Mouse (Mus musculus): ENCODE results near the gene Ackr3. TPM values are rescaled to one million over a fixed set of nuclear protein-coding genes. Genes with fewer than 3 reads are reported as not detected.

The Ackr3 gene
- polyA plus RNA-seq (2014; fragmentation: Nextera tagmentation; extraction: Ambion mirVana) = 28.4 and 29.4 TPM in 2 replicates

- no peaks in the 10 kb centered on the region for H3K36me3 ChIP-seq (ENCODE audit: control insufficient read depth, insufficient read depth, low read length)
- H3K27me3 ChIP-seq (ENCODE audit: control insufficient read depth, insufficient read depth, low read length) = no peaks in the 10 kb centered on the region
- peak within 1 kb of the TSS; percentile 67 for H3K4me3 ChIP-seq (ENCODE audit: low read depth, low read length)
- H3K9me3 ChIP-seq (ENCODE audit: control insufficient read depth, low read length) = no peaks in the 10 kb centered on the region
- H3K4me2 ChIP-seq = peak within 1 kb of the TSS; percentile 68
- peak within 1 kb of the TSS; percentile 86 for H3K9ac ChIP-seq (ENCODE audit: low read length)
- 2% methylated on average over 19 of the region's 19 CpGs for WGBS
- DNase-seq (ENCODE audit: low spot score, missing footprints) (peak; percentile 98), ATAC-seq (ENCODE audit: low FRiP score) (peak; percentile 75)
- peak within 1 kb of the TSS; percentile 90 for H3K27ac ChIP-seq (ENCODE audit: low read depth, low read length)
- peaks cover 52% of the 10 kb centered on the region for H3K4me1 ChIP-seq (ENCODE audit: control insufficient read depth, insufficient read depth, low read length)
These were observed at the start of gene Ackr3 for GRCm38 (mm10) chr1:90203783-90204690. Gene Ackr3, plus strand, starts transcription at chr1:90203980.

- no peaks in the 10 kb centered on the region for H3K9me3 ChIP-seq (ENCODE audit: control insufficient read depth, low read length)
- ATAC-seq (ENCODE audit: low FRiP score) (no peak), DNase-seq (ENCODE audit: low spot score, missing footprints) (no peak)
- H3K36me3 ChIP-seq (ENCODE audit: control insufficient read depth, insufficient read depth, low read length) = no peaks in the 10 kb centered on the region
- no peak overlapping the region for H3K27ac ChIP-seq (ENCODE audit: low read depth, low read length)
- H3K4me3 ChIP-seq (ENCODE audit: low read depth, low read length) = no peak overlapping the region
- 81% methylated on average over 7 of the region's 7 CpGs for WGBS
- H3K9ac ChIP-seq (ENCODE audit: low read length) = no peak overlapping the region
- no peaks in the 10 kb centered on the region; the same call in 1 of the 2 replicates for H3K27me3 ChIP-seq (ENCODE audit: control insufficient read depth, insufficient read depth, low read length)
- no peak overlapping the region for H3K4me2 ChIP-seq
- H3K4me1 ChIP-seq (ENCODE audit: control insufficient read depth, insufficient read depth, low read length) = peaks cover 10% of the 10 kb centered on the region; the same call in 1 of the 2 replicates
These were observed 47.2 kb upstream of the Ackr3 start for GRCm38 (mm10) chr1:90156589-90156988.

- no peaks in the 10 kb centered on the region for H3K27me3 ChIP-seq (ENCODE audit: control insufficient read depth, insufficient read depth, low read length)
- WGBS = 39% methylated on average over 13 of the region's 13 CpGs
- no peak for ATAC-seq (ENCODE audit: low FRiP score)
- no peaks in the 10 kb centered on the region for H3K9me3 ChIP-seq (ENCODE audit: control insufficient read depth, low read length)
- H3K4me3 ChIP-seq (ENCODE audit: low read depth, low read length) = no peak overlapping the region
- H3K4me2 ChIP-seq = no peak overlapping the region
- H3K36me3 ChIP-seq (ENCODE audit: control insufficient read depth, insufficient read depth, low read length) = no peaks in the 10 kb centered on the region
- no peaks in the 10 kb centered on the region; the same call in 1 of the 2 replicates for H3K4me1 ChIP-seq (ENCODE audit: control insufficient read depth, insufficient read depth, low read length)
- H3K9ac ChIP-seq (ENCODE audit: low read length) = no peak overlapping the region
- DNase-seq (ENCODE audit: low spot score, missing footprints) = no peak
- H3K27ac ChIP-seq (ENCODE audit: low read depth, low read length) = no peak overlapping the region
These were observed 43.9 kb upstream of the Ackr3 start for GRCm38 (mm10) chr1:90159927-90160326.

GRCm38 (mm10) chr1:90161623-90162022, 42.2 kb upstream of the Ackr3 start:
- H3K4me1 ChIP-seq (ENCODE audit: control insufficient read depth, insufficient read depth, low read length) = no peaks in the 10 kb centered on the region; the same call in 1 of the 2 replicates
- H3K4me3 ChIP-seq (ENCODE audit: low read depth, low read length) = no peak overlapping the region
- no peak overlapping the region for H3K4me2 ChIP-seq
- no peak for ATAC-seq (ENCODE audit: low FRiP score)
- no peaks in the 10 kb centered on the region for H3K27me3 ChIP-seq (ENCODE audit: control insufficient read depth, insufficient read depth, low read length)
- H3K9ac ChIP-seq (ENCODE audit: low read length) = no peak overlapping the region
- no peak for DNase-seq (ENCODE audit: low spot score, missing footprints)
- 87% methylated on average over 6 of the region's 6 CpGs for WGBS
- no peaks in the 10 kb centered on the region for H3K9me3 ChIP-seq (ENCODE audit: control insufficient read depth, low read length)
- H3K36me3 ChIP-seq (ENCODE audit: control insufficient read depth, insufficient read depth, low read length) = no peaks in the 10 kb centered on the region
- H3K27ac ChIP-seq (ENCODE audit: low read depth, low read length) = no peak overlapping the region

GRCm38 (mm10) chr1:90162379-90162857, 41.4 kb upstream of the Ackr3 start:
- H3K9me3 ChIP-seq (ENCODE audit: control insufficient read depth, low read length) = no peaks in the 10 kb centered on the region
- H3K4me3 ChIP-seq (ENCODE audit: low read depth, low read length) = no peak overlapping the region
- no peak overlapping the region for H3K4me2 ChIP-seq
- no peak overlapping the region for H3K9ac ChIP-seq (ENCODE audit: low read length)
- 64% methylated on average over 13 of the region's 13 CpGs for WGBS
- no peak for ATAC-seq (ENCODE audit: low FRiP score)
- no peak overlapping the region; the same call in 1 of the 2 replicates for H3K27ac ChIP-seq (ENCODE audit: low read depth, low read length)
- H3K36me3 ChIP-seq (ENCODE audit: control insufficient read depth, insufficient read depth, low read length) = no peaks in the 10 kb centered on the region
- DNase-seq (ENCODE audit: low spot score, missing footprints) = no peak
- H3K4me1 ChIP-seq (ENCODE audit: control insufficient read depth, insufficient read depth, low read length) = no peaks in the 10 kb centered on the region; the same call in 1 of the 2 replicates
- no peaks in the 10 kb centered on the region for H3K27me3 ChIP-seq (ENCODE audit: control insufficient read depth, insufficient read depth, low read length)

- no peak for ATAC-seq (ENCODE audit: low FRiP score)
- Histone ChIP-seq H3K27ac (ENCODE audit: low read depth, low read length) (no peak overlapping the region), H3K9ac (ENCODE audit: low read length) (no peak overlapping the region), H3K36me3 (ENCODE audit: control insufficient read depth, insufficient read depth, low read length) (no peaks in the 10 kb centered on the region), H3K27me3 (ENCODE audit: control insufficient read depth, insufficient read depth, low read length) (no peaks in the 10 kb centered on the region), H3K4me2 (no peak overlapping the region), H3K4me3 (ENCODE audit: low read depth, low read length) (no peak overlapping the region), H3K4me1 (ENCODE audit: control insufficient read depth, insufficient read depth, low read length) (no peaks in the 10 kb centered on the region; the same call in 1 of the 2 replicates), H3K9me3 (ENCODE audit: control insufficient read depth, low read length) (no peaks in the 10 kb centered on the region)
- no peak for DNase-seq (ENCODE audit: low spot score, missing footprints)
- 82% methylated on average over 7 of the region's 7 CpGs for WGBS
These were observed 40.6 kb upstream of the Ackr3 start for GRCm38 (mm10) chr1:90163161-90163560.

- H3K4me1 ChIP-seq (ENCODE audit: control insufficient read depth, insufficient read depth, low read length) = no peaks in the 10 kb centered on the region; the same call in 1 of the 2 replicates
- H3K9me3 ChIP-seq (ENCODE audit: control insufficient read depth, low read length) = no peaks in the 10 kb centered on the region
- no peak overlapping the region for H3K4me3 ChIP-seq (ENCODE audit: low read depth, low read length)
- DNase-seq (ENCODE audit: low spot score, missing footprints) (no peak), ATAC-seq (ENCODE audit: low FRiP score) (no peak)
- no peak overlapping the region for H3K27ac ChIP-seq (ENCODE audit: low read depth, low read length)
- 44% methylated on average over 3 of the region's 3 CpGs for WGBS
- H3K36me3 ChIP-seq (ENCODE audit: control insufficient read depth, insufficient read depth, low read length) = no peaks in the 10 kb centered on the region
- no peak overlapping the region for H3K9ac ChIP-seq (ENCODE audit: low read length)
- H3K4me2 ChIP-seq = no peak overlapping the region
- no peaks in the 10 kb centered on the region for H3K27me3 ChIP-seq (ENCODE audit: control insufficient read depth, insufficient read depth, low read length)
These were observed 39.5 kb upstream of the Ackr3 start for GRCm38 (mm10) chr1:90164319-90164718.

GRCm38 (mm10) chr1:90174338-90174737, 29.4 kb upstream of the Ackr3 start:
- H3K4me1 ChIP-seq (ENCODE audit: control insufficient read depth, insufficient read depth, low read length) = no peaks in the 10 kb centered on the region
- no peak for DNase-seq (ENCODE audit: low spot score, missing footprints)
- 61% methylated on average over 8 of the region's 8 CpGs for WGBS
- no peak overlapping the region for H3K9ac ChIP-seq (ENCODE audit: low read length)
- no peaks in the 10 kb centered on the region for H3K9me3 ChIP-seq (ENCODE audit: control insufficient read depth, low read length)
- H3K4me3 ChIP-seq (ENCODE audit: low read depth, low read length) = no peak overlapping the region
- no peaks in the 10 kb centered on the region for H3K27me3 ChIP-seq (ENCODE audit: control insufficient read depth, insufficient read depth, low read length)
- no peaks in the 10 kb centered on the region for H3K36me3 ChIP-seq (ENCODE audit: control insufficient read depth, insufficient read depth, low read length)
- H3K27ac ChIP-seq (ENCODE audit: low read depth, low read length) = no peak overlapping the region
- ATAC-seq (ENCODE audit: low FRiP score) = no peak
- H3K4me2 ChIP-seq = no peak overlapping the region

GRCm38 (mm10) chr1:90176223-90176622, 27.6 kb upstream of the Ackr3 start:
- no peak overlapping the region for H3K27ac ChIP-seq (ENCODE audit: low read depth, low read length)
- H3K36me3 ChIP-seq (ENCODE audit: control insufficient read depth, insufficient read depth, low read length) = no peaks in the 10 kb centered on the region
- no peak overlapping the region for H3K4me3 ChIP-seq (ENCODE audit: low read depth, low read length)
- no peaks in the 10 kb centered on the region for H3K4me1 ChIP-seq (ENCODE audit: control insufficient read depth, insufficient read depth, low read length)
- H3K27me3 ChIP-seq (ENCODE audit: control insufficient read depth, insufficient read depth, low read length) = no peaks in the 10 kb centered on the region
- 81% methylated on average over 7 of the region's 7 CpGs for WGBS
- H3K9ac ChIP-seq (ENCODE audit: low read length) = no peak overlapping the region
- no peak for ATAC-seq (ENCODE audit: low FRiP score)
- no peak overlapping the region for H3K4me2 ChIP-seq
- H3K9me3 ChIP-seq (ENCODE audit: control insufficient read depth, low read length) = no peaks in the 10 kb centered on the region
- DNase-seq (ENCODE audit: low spot score, missing footprints) = no peak

Data from midbrain, embryonic 11.5 days (tissue).